Mouse (Mus musculus) heart, adult 2 months (tissue): Measurements from ENCODE around the gene Armc5. TPM values are rescaled to one million over a fixed set of nuclear protein-coding genes. Genes with fewer than 3 reads are reported as not detected.

ENCODE experiments used
- DNase-seq, 2 experiments: peaks; one replicate each; pipeline ENCODE4 v3.0.0; 2021
- H3K27ac ChIP-seq: fragments of 200-600 bp; 2 replicates; pipeline ENCODE4 v1.8.1; 2022
- H3K27me3 ChIP-seq: fragments of 200-500 bp; 2 replicates; pipeline ENCODE4 v1.6.1; 2012; ENCODE audit warnings: mild to moderate bottlenecking, low read length, inconsistent platforms, mixed read lengths; ENCODE audit not compliant: control insufficient read depth, insufficient read depth
- H3K36me3 ChIP-seq: fragments of 200-500 bp; 2 replicates; pipeline ENCODE4 v1.6.1; 2012; ENCODE audit warnings: low read length, inconsistent platforms; ENCODE audit not compliant: control insufficient read depth, insufficient read depth
- H3K4me1 ChIP-seq: fragments of 200-500 bp; 2 replicates; pipeline ENCODE4 v1.6.1; 2011; ENCODE audit warnings: low read length; ENCODE audit not compliant: control insufficient read depth, insufficient read depth
- H3K4me3 ChIP-seq: fragments of 200-600 bp; 2 replicates; pipeline ENCODE4 v1.8.1; 2022
- H3K79me2 ChIP-seq: fragments of 200-500 bp; replicated peaks from 2 replicates; pipeline ENCODE4 v1.6.1; 2012; ENCODE audit warnings: mild to moderate bottlenecking, inconsistent platforms, low read length, moderate library complexity, mixed read lengths; ENCODE audit not compliant: control insufficient read depth, insufficient read depth
- H3K9ac ChIP-seq: fragments of 200-500 bp; 2 replicates; pipeline ENCODE4 v1.6.1; 2012; ENCODE audit warnings: low read depth, mild to moderate bottlenecking, control low read depth, inconsistent platforms, low read length, mixed read lengths
- CTCF ChIP-seq: fragments of 200-600 bp; IDR thresholded peaks from 2 replicates; pipeline ENCODE4 v1.8.1; 2022; ENCODE audit warnings: antibody characterized with exemption, mild to moderate bottlenecking, moderate library complexity
- EP300 ChIP-seq: fragments of 200-500 bp; IDR thresholded peaks from 2 replicates; pipeline ENCODE4 v1.6.1; 2011; ENCODE audit warnings: low read depth, low read length, control low read depth; ENCODE audit not compliant: insufficient read depth
- POLR2A ChIP-seq: fragments of 200-500 bp; IDR thresholded peaks from 2 replicates; pipeline ENCODE4 v1.6.1; 2011; ENCODE audit warnings: mild to moderate bottlenecking, low read depth, low read length, control low read depth; ENCODE audit not compliant: insufficient read depth
- WGBS: fragments of 180-500 bp; shearing (Covaris S2); methylation state at CpG from one replicate; pipeline ENCODE4 v1.1.7; 2018; 5-methylcytosine and 5-hydroxymethylcytosine counted together
- intact Hi-C: fragments of 180-260 bp; cut with DNase I; formaldehyde crosslinking; loops from one replicate; pipeline ENCODE4 v1.15.1; 2025
- polyA plus RNA-seq: library from polyadenylated mRNA; depleted of rRNA; stranded (reverse); fragments of >200 nt; gene quantifications from 2 replicates; pipeline ENCODE4 v1.2.3, GENCODE M21; 2012
- total RNA-seq, 2 experiments: library from RNA; stranded (reverse); gene quantifications; 2 replicates each; pipeline ENCODE4 v1.2.3; 2021

Gene Armc5
- total and polyA plus RNA-seq, 3 experiments = 6.8 to 11.2 (median 7.1) TPM

DNA sequence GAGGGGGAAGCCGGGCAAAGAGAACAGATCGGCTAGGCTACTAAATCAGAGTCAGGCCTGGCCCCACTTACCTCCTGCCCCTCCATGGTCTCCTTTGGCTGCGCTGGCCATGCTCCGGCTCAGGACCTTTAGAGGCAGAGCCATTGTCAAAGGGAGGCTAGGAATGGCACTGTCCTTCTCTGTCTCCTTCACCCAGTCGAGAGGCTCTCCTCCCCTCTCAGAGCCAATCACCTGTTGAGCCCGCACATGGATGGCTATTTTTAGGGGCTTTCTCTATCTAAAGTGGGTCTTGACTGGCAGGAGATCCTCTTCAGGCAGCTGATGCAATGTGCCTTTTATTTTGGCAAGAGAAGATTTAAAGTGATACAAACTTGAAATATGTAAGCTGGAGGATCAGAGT lies 31.0 kb upstream of the Armc5 start, which contains the start of gene Cox6a2:
Cox6a2 (minus strand) TSS at position 236 of the 400 bp plus-strand sequence.
- 48% methylated on average over 6 of the region's 6 CpGs for WGBS
- peak; percentile 57 to 72 for DNase-seq
- H3K9ac ChIP-seq = peak within 1 kb of the TSS; percentile 80
- H3K4me1 ChIP-seq = no peaks in the 10 kb centered on the region; the same call in 1 of the 2 replicates
- no peaks in the 10 kb centered on the region for H3K36me3 ChIP-seq
- H3K79me2 ChIP-seq = no peaks in the 10 kb centered on the region
- no peaks in the 10 kb centered on the region for H3K27me3 ChIP-seq
- H3K4me3 ChIP-seq = peak within 1 kb of the TSS; percentile 52
- H3K27ac ChIP-seq = peak within 1 kb of the TSS; percentile 97
- TF ChIP-seq EP300 (peak; percentile 92), CTCF (no peak), POLR2A (peak; percentile 95)
- intact Hi-C loops = loop anchor here (10.0 kb wide), 1 partner anchor 391 kb away; no protein-coding TSS in a partner anchor

DNA sequence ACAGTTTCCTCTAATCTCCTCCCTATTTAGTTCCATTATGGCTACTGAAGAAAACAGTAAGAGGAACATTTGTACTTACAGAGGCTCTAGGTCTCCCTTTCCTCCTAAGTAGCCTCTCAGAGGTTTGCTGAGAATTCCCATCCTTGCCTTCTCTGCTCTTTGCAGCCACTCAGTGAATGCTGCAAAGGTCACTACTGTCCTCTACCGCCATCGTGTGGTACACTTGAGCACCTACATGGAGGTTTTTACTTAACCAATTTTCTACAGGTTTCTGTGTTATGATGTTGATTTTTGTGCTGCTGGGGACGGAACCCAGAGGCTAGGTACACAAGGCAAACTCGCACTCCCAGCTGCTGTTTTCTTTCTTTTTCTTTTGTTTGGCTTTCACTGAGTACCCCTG lies 29.0 kb upstream of the Armc5 start:
- intact Hi-C loops = loop anchor here (1.0 to 10.0 kb wide), 2 partner anchors 107 to 393 kb away; no protein-coding TSS in a partner anchor
- Histone ChIP-seq H3K79me2 (no peaks in the 10 kb centered on the region), H3K36me3 (no peaks in the 10 kb centered on the region), H3K4me1 (no peaks in the 10 kb centered on the region; the same call in 1 of the 2 replicates), H3K27me3 (no peaks in the 10 kb centered on the region), H3K27ac (no peak overlapping the region; the same call in 1 of the 2 replicates), H3K9ac (no peak overlapping the region), H3K4me3 (no peak overlapping the region)
- no peak for TF ChIP-seq POLR2A
- peak; percentile 60; the same call in 1 of the 2 replicates for TF ChIP-seq EP300
- peak; percentile 98 for TF ChIP-seq CTCF
- WGBS = 5% methylated on average over 4 of the region's 4 CpGs
- DNase-seq = peak in 1 of 2 experiments; percentile 27

DNA sequence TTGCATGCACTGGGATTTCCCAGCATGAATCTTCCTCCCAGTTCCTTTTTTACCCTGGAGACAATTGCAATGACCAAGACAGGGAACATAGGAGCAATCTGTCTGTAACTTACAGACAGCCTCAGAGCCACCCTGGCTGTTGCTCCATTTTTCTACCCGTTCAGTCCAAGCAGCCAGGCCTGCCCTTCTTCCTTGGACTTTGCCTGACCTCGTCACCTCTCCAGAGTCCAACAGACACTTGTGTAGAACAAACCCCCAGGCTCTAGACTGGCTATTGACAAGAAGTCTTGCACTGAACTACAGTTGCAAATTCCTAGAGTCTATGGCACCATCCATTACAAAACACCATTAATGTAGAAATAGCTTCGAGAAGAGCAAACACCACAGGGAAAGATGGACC lies 27.3 kb upstream of the Armc5 start:
- no peak for DNase-seq
- Histone ChIP-seq H3K4me1 (no peaks in the 10 kb centered on the region), H3K4me3 (no peak overlapping the region), H3K79me2 (no peaks in the 10 kb centered on the region), H3K36me3 (no peaks in the 10 kb centered on the region), H3K27ac (no peak overlapping the region), H3K9ac (no peak overlapping the region), H3K27me3 (no peaks in the 10 kb centered on the region)
- 71% methylated on average over 3 of the region's 3 CpGs for WGBS
- no peak for TF ChIP-seq CTCF
- intact Hi-C loops = loop anchor here (10.0 kb wide), 1 partner anchor 395 kb away; no protein-coding TSS in a partner anchor

DNA sequence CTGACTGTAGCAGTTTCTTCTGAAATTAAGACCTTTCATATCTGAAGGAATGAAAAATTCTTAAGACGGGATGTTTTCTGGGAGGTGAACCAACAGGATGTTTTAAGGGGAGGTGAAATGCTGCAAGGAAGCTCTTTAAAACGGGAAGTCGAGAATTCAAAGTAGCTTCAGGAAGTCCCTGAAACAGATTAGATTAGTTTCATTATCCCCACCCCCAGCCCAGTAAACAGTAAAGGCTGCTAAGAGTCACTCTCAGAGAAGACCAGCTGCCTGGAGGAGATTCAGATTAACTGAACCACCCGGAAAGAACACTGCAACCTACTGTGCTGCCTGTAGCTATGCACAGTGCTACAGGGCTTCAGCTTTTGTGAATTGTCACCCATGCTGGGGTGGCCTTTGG lies 17.2 kb upstream of the Armc5 start:
- Histone ChIP-seq H3K4me3 (no peak overlapping the region), H3K9ac (no peak overlapping the region), H3K27me3 (no peaks in the 10 kb centered on the region), H3K36me3 (no peaks in the 10 kb centered on the region), H3K79me2 (no peaks in the 10 kb centered on the region), H3K27ac (no peak overlapping the region), H3K4me1 (no peaks in the 10 kb centered on the region)
- intact Hi-C loops = no loop called here
- whole genome bisulfite sequencing = 36% methylated on average over 4 of the region's 4 CpGs
- TF ChIP-seq CTCF = no peak
- TF ChIP-seq EP300 = no peak
- no peak for TF ChIP-seq POLR2A
- DNase-seq = no peak

DNA sequence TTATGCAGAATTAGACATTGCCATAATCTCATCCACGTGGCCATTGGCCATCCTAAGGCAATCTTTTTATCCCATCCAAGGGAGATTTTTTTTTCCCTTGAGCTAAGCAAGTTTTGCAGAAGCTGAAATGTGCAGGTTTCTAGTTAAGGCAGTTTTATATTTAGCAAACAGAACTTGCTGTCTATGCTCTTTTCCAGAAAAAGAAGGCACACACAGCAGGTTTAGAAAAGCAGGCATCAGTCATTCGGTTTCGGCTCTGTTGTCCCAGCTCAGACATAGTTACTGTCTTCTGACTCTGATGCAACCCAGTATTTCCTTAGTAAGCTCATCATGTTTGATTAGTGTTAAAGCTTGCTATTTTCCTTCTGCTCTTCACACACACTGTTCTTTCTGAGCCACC lies 16.2 kb upstream of the Armc5 start:
- H3K27me3 ChIP-seq = no peaks in the 10 kb centered on the region
- no peaks in the 10 kb centered on the region for H3K4me1 ChIP-seq
- intact Hi-C loops = no loop called here
- DNase-seq = no peak
- no peak overlapping the region for H3K27ac ChIP-seq
- no peak overlapping the region for H3K4me3 ChIP-seq
- H3K36me3 ChIP-seq = no peaks in the 10 kb centered on the region
- TF ChIP-seq POLR2A (no peak), EP300 (no peak), CTCF (no peak)
- no peak overlapping the region for H3K9ac ChIP-seq
- WGBS = 91% methylated on average over 3 of the region's 3 CpGs
- H3K79me2 ChIP-seq = no peaks in the 10 kb centered on the region

DNA sequence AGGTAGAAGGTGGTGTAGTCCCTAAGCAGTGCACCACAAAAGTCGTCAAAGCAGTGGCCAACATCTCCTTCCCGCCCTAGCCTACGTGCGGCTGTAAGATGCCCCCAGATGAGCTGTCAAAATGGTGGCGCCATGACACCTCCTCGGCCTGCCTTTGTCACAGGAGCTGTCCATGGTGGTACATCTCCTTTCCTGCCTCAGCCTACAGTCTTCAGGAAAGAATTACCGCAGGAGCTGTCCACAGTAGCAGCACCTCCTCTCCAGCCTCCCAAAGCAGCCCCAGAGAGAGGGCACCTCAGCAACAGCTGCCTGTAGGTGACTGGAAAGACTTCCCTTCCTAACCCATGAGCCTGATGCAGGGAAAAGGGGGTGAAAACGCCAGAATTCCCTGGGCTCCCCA lies 5.4 kb upstream of the Armc5 start:
- no peaks in the 10 kb centered on the region for H3K79me2 ChIP-seq
- H3K27ac ChIP-seq = no peak overlapping the region
- H3K9ac ChIP-seq = no peak overlapping the region
- H3K27me3 ChIP-seq = no peaks in the 10 kb centered on the region
- no peaks in the 10 kb centered on the region for H3K36me3 ChIP-seq
- 36% methylated on average over 8 of the region's 8 CpGs for WGBS
- H3K4me1 ChIP-seq = peaks cover 2% of the 10 kb centered on the region
- no peak for DNase-seq
- intact Hi-C loops = no loop called here
- TF ChIP-seq POLR2A = no peak
- TF ChIP-seq EP300 = no peak
- no peak for TF ChIP-seq CTCF
- H3K4me3 ChIP-seq = no peak overlapping the region
